Comparison of ENCODE assay signal across 9 mouse cellular contexts in the genomic region with DNA sequence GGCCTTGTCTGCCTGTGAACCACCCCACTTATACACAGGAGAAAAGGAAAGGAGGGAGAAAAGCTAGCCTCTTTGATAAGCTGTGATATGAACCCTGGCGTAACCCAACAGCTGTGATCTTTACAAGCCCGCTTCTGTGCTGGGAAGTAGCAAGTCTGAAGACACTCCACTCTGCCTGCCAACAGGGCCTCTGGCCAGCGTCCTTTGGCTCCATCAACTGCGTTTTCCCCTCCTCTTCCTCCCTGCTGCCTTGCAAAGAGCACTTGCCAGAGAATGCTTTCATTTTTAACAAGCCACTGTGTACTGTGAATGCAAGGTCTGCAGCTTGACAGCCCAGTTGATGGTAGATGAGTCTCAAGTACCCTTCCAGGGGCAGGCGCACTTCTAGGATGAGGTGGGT. TPM values are rescaled to one million over a fixed set of nuclear protein-coding genes. Genes with fewer than 3 reads are reported as not detected.
DNase-seq lines count a peak whose midpoint lies in the region; ATAC-seq and TF ChIP-seq lines count a peak whose summit lies in the region.
"Had no signal": no experiment of that assay in that cellular context is flagged by ENCODE, and none has a peak within 500 bp of the region (broad histone marks: within the 10 kb centered on the region; RNA-seq: fewer than 3 reads in every experiment).

No protein-coding gene starts in this region.

- no peaks in the 10 kb centered on the region for H3K9me3 ChIP-seq in kidney, embryonic 14.5 days (ENCODE audit: control insufficient read depth, low read length)
- H3K9me3 ChIP-seq in midbrain, embryonic 15.5 days = no peaks in the 10 kb centered on the region
- H3K9me3 ChIP-seq: liver, embryonic 15.5 days had no signal

- no peak for ATAC-seq in kidney, embryonic 14.5 days (ENCODE audit: low FRiP score, low TSS enrichment)
- no peak for ATAC-seq in midbrain, embryonic 15.5 days (replicated peaks)

- H3K9ac ChIP-seq in kidney, embryonic 14.5 days (ENCODE audit: low read depth, low read length) = no peak overlapping the region
- H3K9ac ChIP-seq in midbrain, embryonic 15.5 days = no peak overlapping the region
- H3K9ac ChIP-seq: liver, embryonic 15.5 days had no signal

- H3K36me3 ChIP-seq in kidney, embryonic 14.5 days (ENCODE audit: control insufficient read depth, insufficient read depth, low read length) = peaks cover 24% of the 10 kb centered on the region
- H3K36me3 ChIP-seq in midbrain, embryonic 15.5 days (replicated peaks) = 0 out of 2 replicates have a peak, but pooled peaks cover 29% of the 10 kb centered on the region

- H3K27ac ChIP-seq in kidney, embryonic 14.5 days (ENCODE audit: low read depth, low read length) = no peak overlapping the region
- H3K27ac ChIP-seq in layer of hippocampus, adult 2 months = peak overlapping the region; percentile 75
- no peak overlapping the region for H3K27ac ChIP-seq in midbrain, embryonic 15.5 days
- H3K27ac ChIP-seq: liver, embryonic 15.5 days had no signal

- no peak overlapping the region for H3K4me2 ChIP-seq in kidney, embryonic 14.5 days (replicated peaks; ENCODE audit: low read depth, low read length)
- no peak overlapping the region for H3K4me2 ChIP-seq in midbrain, embryonic 15.5 days
- H3K4me2 ChIP-seq: liver, embryonic 15.5 days had no signal

- no peaks in the 10 kb centered on the region for H3K4me1 ChIP-seq in kidney, embryonic 14.5 days (ENCODE audit: control insufficient read depth, insufficient read depth, low read length)
- H3K4me1 ChIP-seq in midbrain, embryonic 15.5 days = no peaks in the 10 kb centered on the region
- H3K4me1 ChIP-seq: liver, embryonic 15.5 days had no signal

- 86% methylated on average over 5 of the region's 5 CpGs for WGBS in kidney, embryonic 14.5 days
- 86% methylated on average over 5 of the region's 5 CpGs for WGBS in midbrain, embryonic 15.5 days

- TF ChIP-seq CTCF in layer of hippocampus, adult 2 months (conservative IDR thresholded peaks at IDR 0.05) = no peak

- no peak overlapping the region for H3K4me3 ChIP-seq in kidney, embryonic 14.5 days (ENCODE audit: low read length)
- no peak overlapping the region for H3K4me3 ChIP-seq in layer of hippocampus, adult 2 months
- H3K4me3 ChIP-seq in midbrain, embryonic 15.5 days = no peak overlapping the region
- H3K4me3 ChIP-seq: liver, embryonic 15.5 days had no signal

- peak; percentile 55 for DNase-seq in kidney, adult 18-20 months
- DNase-seq in cerebellum, adult 9-11 months = peak; percentile 67
- peak; percentile 89 for DNase-seq in heart, adult 8-10 months (ENCODE audit: low spot score)
- peak in 1 of 2 experiments; percentile 77 for DNase-seq in layer of hippocampus, adult 2 months (ENCODE audit: low spot score in 2 of 2)
- peak; percentile 55 for DNase-seq in ovary, postnatal 14 days (ENCODE audit: low spot score)
- no peak for DNase-seq in natural killer cell, adult 2 months (ENCODE audit: low spot score in 2 of 2)

- H3K27me3 ChIP-seq in kidney, embryonic 14.5 days (ENCODE audit: control insufficient read depth, insufficient read depth, low read length) = no peaks in the 10 kb centered on the region
- no peaks in the 10 kb centered on the region for H3K27me3 ChIP-seq in midbrain, embryonic 15.5 days (replicated peaks)
- H3K27me3 ChIP-seq: liver, embryonic 15.5 days had no signal

RNA-seq across cellular contexts. Expression of gene Mtss1l, which starts 33.5 kb away (rescaled TPM):
- 11.2 and 11.4 TPM in 2 replicates for polyA plus RNA-seq in kidney, embryonic 14.5 days (2014; fragmentation: Nextera tagmentation; extraction: Ambion mirVana)
- total RNA-seq in heart, adult 8-10 months (2022) = 10 to 100 TPM; 37.7 to 46.3 (median 39.9) TPM
- total RNA-seq in layer of hippocampus, adult 2 months (2021) = 100 to 1,000 TPM; 210 TPM
- 45.7 and 50.0 TPM in 2 replicates for polyA plus RNA-seq in midbrain, embryonic 15.5 days (2015; fragmentation: Nextera tagmentation; extraction: Ambion mirVana)

Comparison
In these comparisons a context has a peak if more than half of its experiments do, and no peak if none do; other contexts are left out.
1. DNase-seq: peak in kidney, adult 18-20 months (single experiment), cerebellum, adult 9-11 months (single experiment), heart, adult 8-10 months (single experiment) and ovary, postnatal 14 days (single experiment); none in natural killer cell, adult 2 months (0 of 2).
2. RNA of gene Mtss1l, which starts 33.5 kb away (total RNA-seq): 210 TPM in layer of hippocampus, adult 2 months; 37.7 to 46.3 TPM in heart, adult 8-10 months; every median in the first group is over 4 times any median in the second.